Mouse (Mus musculus) naive thymus-derived CD4-positive, alpha-beta T cell, adult 5 months (primary cell): ENCODE results near the gene Sp140. TPM values are rescaled to one million over a fixed set of nuclear protein-coding genes. Genes with fewer than 3 reads are reported as not detected.

ENCODE experiments used
- polyA plus RNA-seq: library from polyadenylated mRNA; unstranded; fragments of 100-300 nt; shearing (Covaris generic); gene quantifications from one replicate; pipeline ENCODE4 v1.2.1, GENCODE M21; 2017

Sp140 gene
- polyA plus RNA-seq: 27.1 TPM

DNA sequence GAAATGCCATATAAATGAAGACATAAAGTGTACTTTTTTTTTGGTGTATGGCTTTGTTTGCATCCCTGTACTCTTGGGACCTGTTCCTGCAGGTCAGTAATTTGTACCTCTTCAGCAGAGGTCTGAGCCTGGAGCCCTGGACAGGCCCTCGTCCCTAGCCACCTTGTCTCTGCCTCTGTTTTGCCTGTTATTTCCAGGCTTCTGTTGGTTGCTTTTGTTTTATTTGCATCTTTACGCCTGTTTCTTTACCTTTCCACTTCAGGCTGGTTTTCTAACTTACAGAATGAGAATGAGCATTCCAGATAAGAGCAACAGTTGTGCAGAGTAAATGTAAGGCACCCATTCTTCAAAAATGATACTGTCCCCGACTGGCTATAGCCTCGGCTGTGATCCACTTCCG lies at the start of gene Sp140:
Gene Sp140 (plus strand): TSS at position 301 of the 400 bp plus-strand sequence.

DNA sequence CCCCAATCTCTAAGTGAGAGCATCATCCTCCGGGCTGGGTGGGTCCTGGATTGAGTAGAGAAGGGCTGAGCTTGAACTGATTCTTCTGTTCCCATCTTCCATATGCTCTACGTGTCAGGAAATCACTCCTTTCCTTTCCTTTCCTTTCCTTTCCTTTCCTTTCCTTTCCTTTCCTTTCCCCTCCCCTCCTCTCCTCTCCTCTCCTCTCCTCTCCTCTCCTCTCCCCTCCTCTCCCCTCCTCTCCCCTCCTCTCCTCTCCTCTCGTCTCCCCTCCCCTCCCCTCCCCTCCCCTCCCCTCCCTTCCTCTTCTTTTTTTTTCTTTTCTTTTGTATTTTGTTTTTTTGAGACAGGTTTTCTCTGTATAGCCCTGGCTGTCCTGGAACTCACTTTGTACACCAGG lies 24.8 kb upstream of the Sp140 start, which contains the start of gene G530012D18Rik:
Gene G530012D18Rik (plus strand): TSS at position 301 of the 400 bp plus-strand sequence.

DNA sequence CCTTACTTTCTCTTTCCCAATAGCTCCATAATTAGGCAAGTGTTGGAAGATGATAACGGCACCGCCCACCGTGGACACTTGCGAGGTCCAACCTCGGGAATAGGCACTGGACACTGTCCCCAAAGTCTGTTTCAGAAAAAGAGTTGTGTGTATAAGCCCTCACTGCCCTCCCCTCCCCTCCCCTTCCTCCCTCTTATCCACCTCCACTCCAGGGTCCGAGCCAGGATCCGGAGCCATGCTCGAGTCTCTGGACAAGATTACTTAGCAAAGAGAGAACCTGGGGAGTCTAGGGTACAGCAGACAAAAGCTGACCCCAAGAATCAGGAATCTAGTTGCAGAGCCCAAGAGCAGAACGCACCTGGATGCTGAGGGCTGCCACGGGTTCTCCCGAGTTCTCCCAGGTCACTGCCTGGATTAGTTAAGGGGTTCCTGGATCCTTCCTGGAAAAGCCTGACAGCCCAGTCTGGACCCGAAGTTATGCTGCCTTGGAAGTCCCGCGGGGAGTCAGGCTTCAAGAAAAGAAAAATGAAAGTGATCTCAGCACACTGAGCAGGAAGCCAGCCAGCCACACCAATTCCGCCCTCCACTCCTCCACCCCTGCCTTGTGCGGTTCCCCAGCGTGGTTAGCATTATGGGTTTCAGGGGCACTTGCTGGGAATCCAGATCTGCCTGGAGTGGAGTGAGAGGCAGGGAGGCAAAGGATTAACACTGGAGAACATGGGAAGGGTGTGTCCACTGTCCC lies 1.7 kb upstream of the Sp140 start, which contains the start of gene Sp110:
Gene Sp110 (minus strand): TSS at position 547 of the 742 bp plus-strand sequence.

DNA sequence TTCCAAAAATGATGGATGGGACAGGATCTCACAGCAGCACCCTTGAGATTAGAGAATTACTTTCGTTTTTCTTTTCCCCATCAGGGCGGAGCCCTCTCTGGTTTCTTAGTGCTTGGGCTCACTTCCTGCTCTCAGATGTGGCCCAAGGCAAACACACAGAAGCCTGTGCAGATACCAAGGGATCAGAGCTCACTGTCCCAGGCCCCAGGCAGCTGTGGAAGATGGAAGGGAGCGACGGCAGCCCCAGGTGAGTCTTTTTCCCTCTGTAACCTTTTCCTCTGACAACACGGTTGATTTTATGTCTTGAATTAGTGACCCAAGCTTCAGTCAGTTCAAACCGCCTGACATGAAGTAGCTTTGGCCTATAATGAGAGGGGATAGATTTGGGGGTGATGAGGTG lies 49.7 kb downstream of the Sp140 start, which contains the start of gene Sp100:
Gene Sp100 (plus strand): TSS at position 108 of the 400 bp plus-strand sequence.

Other genes starting within 250 kb of the Sp140 start
- gene G530012D18Rik, start 24.7 kb upstream of the Sp140 start, polyA plus RNA-seq: not detected
- gene Sp110, start 1.6 kb upstream of the Sp140 start, polyA plus RNA-seq: 193 TPM
- gene Sp100, start 49.6 kb downstream of the Sp140 start, polyA plus RNA-seq: 698 TPM
- 16.9 TPM for gene A630001G21Rik, start 178.3 kb downstream of the Sp140 start, polyA plus RNA-seq
- gene Cab39, start 193.1 kb downstream of the Sp140 start, polyA plus RNA-seq: 176 TPM